Mouse (Mus musculus): ENCODE measurements around the gene Ahsg. TPM values are rescaled to one million over a fixed set of nuclear protein-coding genes. Genes with fewer than 3 reads are reported as not detected.

The Ahsg gene
- polyA plus RNA-seq, 1 experiment = not detected

DNA sequence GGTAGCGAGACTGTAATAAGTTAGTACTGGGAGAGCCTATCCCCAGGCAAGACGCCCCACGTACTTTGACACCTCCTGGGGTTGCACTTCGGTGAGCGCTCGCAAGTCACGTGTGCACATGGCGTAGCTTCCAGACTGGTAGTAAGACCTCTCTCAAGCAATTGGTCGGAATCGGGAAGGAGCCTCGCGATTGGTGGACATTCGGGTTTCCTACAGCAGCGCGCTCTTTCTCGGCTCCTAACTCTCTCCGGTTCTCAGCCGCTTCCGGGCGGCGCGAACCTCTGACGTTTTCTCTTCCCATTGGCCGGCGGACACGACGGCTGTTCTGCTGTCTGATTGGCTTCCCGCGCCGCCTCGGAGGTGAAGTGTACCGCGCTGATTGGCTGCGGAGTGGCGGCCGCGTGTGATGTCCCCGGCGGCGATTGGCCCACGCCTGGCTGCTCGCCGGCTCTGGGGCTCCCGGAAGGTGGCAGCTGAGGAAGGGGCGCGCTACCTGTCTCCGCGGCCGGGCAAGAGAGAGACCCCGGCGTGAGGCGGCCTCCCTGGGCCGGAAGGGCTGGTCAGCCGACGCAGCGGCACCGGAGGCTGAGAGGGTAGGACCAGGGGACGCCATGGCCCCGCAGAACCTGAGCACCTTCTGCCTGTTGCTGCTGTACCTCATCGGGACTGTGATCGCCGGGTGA lies 33.5 kb upstream of the Ahsg start, which contains the start of the genes Tbccd1 and Dnajb11:
TSS of gene Tbccd1 (minus strand) at position 239 of the 683 bp plus-strand sequence.
TSS of gene Dnajb11 (plus strand) at position 415 of the 683 bp plus-strand sequence.
- Histone ChIP-seq H3K36me3 (ENCODE audit: control insufficient read depth, insufficient read depth) (peaks cover under 1% of the 10 kb centered on the region), H3K27me3 (ENCODE audit: control insufficient read depth, insufficient read depth, insufficient read length) (no peaks in the 10 kb centered on the region), H3K4me2 (ENCODE audit: low read depth) (peak within 1 kb of the TSS; percentile 84), H3K4me3 (peak within 1 kb of the TSS; percentile 82), H3ac (ENCODE audit: control insufficient read depth, insufficient read length) (peak within 1 kb of the TSS; percentile 57), H3K79me2 (ENCODE audit: control insufficient read depth, insufficient read depth) (peaks cover 43% of the 10 kb centered on the region)
- peak; percentile 99 for TF ChIP-seq USF1 (IDR thresholded peaks at IDR 0.05; ENCODE audit: low read depth)
- TF ChIP-seq POLR2AphosphoS2 (IDR thresholded peaks at IDR 0.05; ENCODE audit: insufficient read length, low read depth) = peak; percentile 75
- TF ChIP-seq MYOG (IDR thresholded peaks at IDR 0.05; ENCODE audit: control insufficient read depth in 1 of 3, insufficient read depth in 1 of 3, insufficient read length in 2 of 3, low read depth in 2 of 3) = no peak
- TF ChIP-seq MYOD1 (IDR thresholded peaks at IDR 0.05; ENCODE audit: control insufficient read depth in 1 of 3, insufficient read length in 2 of 3, low read depth in 2 of 3) = no peak
- peak; percentile 81 for TF ChIP-seq E2F4 (IDR thresholded peaks at IDR 0.05; ENCODE audit: insufficient read depth)
- no peak for TF ChIP-seq TCF3 (IDR thresholded peaks at IDR 0.05; ENCODE audit: insufficient read length, low read depth)
- no peak for TF ChIP-seq CEBPB (IDR thresholded peaks at IDR 0.05; ENCODE audit: insufficient read depth, poor library complexity, severe bottlenecking)
- no peak for TF ChIP-seq REST (IDR thresholded peaks at IDR 0.05; ENCODE audit: insufficient read depth, insufficient read length)
- TF ChIP-seq MAX (IDR thresholded peaks at IDR 0.05; ENCODE audit: low read depth) = no peak
- no peak for TF ChIP-seq TCF12 (IDR thresholded peaks at IDR 0.05; ENCODE audit: insufficient read depth, poor library complexity, severe bottlenecking)
- TF ChIP-seq SRF (IDR thresholded peaks at IDR 0.05; ENCODE audit: control insufficient read depth, insufficient read length, low read depth) = peak; percentile 47
- TF ChIP-seq POLR2A (IDR thresholded peaks at IDR 0.05; ENCODE audit: insufficient read length, low read depth) = peak; percentile 74

DNA sequence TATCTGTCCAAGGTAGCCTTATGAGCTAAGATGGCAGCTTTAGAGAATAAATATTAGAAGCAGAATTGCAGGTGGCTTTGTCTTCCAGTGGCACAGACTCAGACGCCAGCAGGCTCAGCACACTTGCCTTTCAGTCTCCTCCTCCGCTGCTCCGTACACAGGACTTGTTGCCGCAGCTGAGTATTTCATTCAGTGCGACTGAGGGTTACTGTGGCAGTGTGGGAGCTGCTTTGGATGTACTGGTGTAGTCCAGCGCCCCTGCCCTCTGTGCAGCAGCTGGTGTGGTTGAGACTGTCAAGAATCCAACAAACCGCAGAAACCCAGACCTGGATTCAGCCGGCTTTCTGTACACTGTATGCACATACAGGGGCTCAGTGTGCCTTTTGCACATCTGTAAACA lies 18.7 kb upstream of the Ahsg start:
- Histone ChIP-seq H3K4me2 (ENCODE audit: low read depth) (no peak overlapping the region), H3K79me2 (ENCODE audit: control insufficient read depth, insufficient read depth) (no peaks in the 10 kb centered on the region), H3K36me3 (ENCODE audit: control insufficient read depth, insufficient read depth) (peaks cover 26% of the 10 kb centered on the region), H3ac (ENCODE audit: control insufficient read depth, insufficient read length) (no peak overlapping the region), H3K27me3 (ENCODE audit: control insufficient read depth, insufficient read depth, insufficient read length) (no peaks in the 10 kb centered on the region), H3K4me3 (no peak overlapping the region)
- TF ChIP-seq POLR2A (IDR thresholded peaks at IDR 0.05; ENCODE audit: insufficient read length, low read depth) (no peak), MYOG (IDR thresholded peaks at IDR 0.05; ENCODE audit: control insufficient read depth in 1 of 3, insufficient read depth in 1 of 3, insufficient read length in 2 of 3, low read depth in 2 of 3) (peak in 1 of 3 experiments; percentile 13)

DNA sequence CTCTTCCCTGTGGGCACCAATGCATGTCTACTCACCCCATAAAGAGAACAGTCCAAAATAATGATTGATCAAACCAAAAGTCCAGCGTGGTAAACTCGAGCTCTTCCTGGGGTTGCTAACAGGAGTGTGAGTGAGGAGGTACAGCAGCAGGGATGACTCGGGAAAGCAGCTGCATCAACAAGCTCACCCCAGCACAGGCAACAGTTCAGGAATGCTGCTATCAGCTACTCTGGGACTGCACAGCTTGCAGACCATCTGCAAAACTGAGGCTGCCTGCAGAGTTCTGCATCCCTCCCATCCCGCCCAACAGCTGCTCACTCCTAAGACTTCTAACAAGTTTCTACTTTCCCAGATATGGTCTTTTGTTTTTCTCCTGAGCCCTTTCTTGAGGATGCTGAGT lies 17.7 kb upstream of the Ahsg start:
- TF ChIP-seq MYOD1 (IDR thresholded peaks at IDR 0.05; ENCODE audit: control insufficient read depth in 1 of 3, insufficient read length in 2 of 3, low read depth in 2 of 3) (peak in 2 of 3 experiments; percentile 63 to 76), USF1 (IDR thresholded peaks at IDR 0.05; ENCODE audit: low read depth) (no peak), MAX (IDR thresholded peaks at IDR 0.05; ENCODE audit: low read depth) (no peak), REST (IDR thresholded peaks at IDR 0.05; ENCODE audit: insufficient read depth, insufficient read length) (no peak), TCF3 (IDR thresholded peaks at IDR 0.05; ENCODE audit: insufficient read length, low read depth) (no peak), CEBPB (IDR thresholded peaks at IDR 0.05; ENCODE audit: insufficient read depth, poor library complexity, severe bottlenecking) (no peak), POLR2AphosphoS2 (IDR thresholded peaks at IDR 0.05; ENCODE audit: insufficient read length, low read depth) (peak; percentile 20), MYOG (IDR thresholded peaks at IDR 0.05; ENCODE audit: control insufficient read depth in 1 of 3, insufficient read depth in 1 of 3, insufficient read length in 2 of 3, low read depth in 2 of 3) (peak in 1 of 3 experiments; percentile 67), POLR2A (IDR thresholded peaks at IDR 0.05; ENCODE audit: insufficient read length, low read depth) (no peak), TCF12 (IDR thresholded peaks at IDR 0.05; ENCODE audit: insufficient read depth, poor library complexity, severe bottlenecking) (no peak), E2F4 (IDR thresholded peaks at IDR 0.05; ENCODE audit: insufficient read depth) (no peak), SRF (IDR thresholded peaks at IDR 0.05; ENCODE audit: control insufficient read depth, insufficient read length, low read depth) (no peak)
- Histone ChIP-seq H3ac (ENCODE audit: control insufficient read depth, insufficient read length) (no peak overlapping the region), H3K27me3 (ENCODE audit: control insufficient read depth, insufficient read depth, insufficient read length) (no peaks in the 10 kb centered on the region), H3K36me3 (ENCODE audit: control insufficient read depth, insufficient read depth) (peaks cover 20% of the 10 kb centered on the region), H3K4me3 (no peak overlapping the region), H3K79me2 (ENCODE audit: control insufficient read depth, insufficient read depth) (no peaks in the 10 kb centered on the region), H3K4me2 (ENCODE audit: low read depth) (no peak overlapping the region)

DNA sequence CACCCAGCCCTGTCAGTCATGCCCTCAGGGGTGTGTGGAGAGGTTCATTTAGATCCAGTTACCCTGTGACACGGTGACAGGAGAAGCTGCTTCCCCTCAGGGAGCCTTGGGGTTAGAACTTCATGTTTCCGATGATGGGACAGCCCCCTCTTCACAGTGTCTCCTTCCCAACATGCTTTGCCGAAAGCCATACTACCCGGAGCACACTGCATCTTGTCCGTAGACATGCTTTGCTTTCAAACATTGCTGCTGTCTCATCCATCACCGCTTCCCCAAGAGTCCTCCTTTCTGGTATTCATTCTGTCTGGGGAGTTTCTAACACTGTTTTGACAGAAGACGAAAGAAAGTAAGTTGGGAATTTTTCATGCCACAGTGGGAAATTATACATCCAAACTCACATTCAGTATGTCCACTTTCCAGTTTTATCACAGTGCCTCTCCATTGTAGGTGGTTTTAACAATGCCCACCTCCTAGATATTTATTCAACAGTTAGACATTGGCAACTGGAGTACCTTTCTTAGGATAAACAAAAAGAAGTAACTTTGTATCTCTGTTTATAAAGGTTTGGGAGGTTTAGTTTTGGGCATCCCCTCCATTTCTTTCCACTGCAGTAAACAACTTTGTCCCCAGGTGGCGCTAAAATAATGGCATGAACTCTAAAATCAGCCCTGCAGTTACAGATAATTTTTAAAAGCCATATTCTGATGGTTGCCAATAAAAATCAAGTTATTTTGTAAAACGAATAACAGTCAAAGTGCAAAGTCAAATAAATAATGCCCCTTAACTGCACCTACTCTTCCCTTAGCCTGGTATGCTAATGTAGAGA lies 14.6 kb upstream of the Ahsg start:
- Histone ChIP-seq H3ac (ENCODE audit: control insufficient read depth, insufficient read length) (no peak overlapping the region), H3K36me3 (ENCODE audit: control insufficient read depth, insufficient read depth) (peaks cover 8% of the 10 kb centered on the region), H3K4me3 (no peak overlapping the region), H3K79me2 (ENCODE audit: control insufficient read depth, insufficient read depth) (no peaks in the 10 kb centered on the region), H3K27me3 (ENCODE audit: control insufficient read depth, insufficient read depth, insufficient read length) (no peaks in the 10 kb centered on the region), H3K4me2 (ENCODE audit: low read depth) (no peak overlapping the region)
- no peak for TF ChIP-seq E2F4 (IDR thresholded peaks at IDR 0.05; ENCODE audit: insufficient read depth)
- no peak for TF ChIP-seq MYOD1 (IDR thresholded peaks at IDR 0.05; ENCODE audit: control insufficient read depth in 1 of 3, insufficient read length in 2 of 3, low read depth in 2 of 3)
- TF ChIP-seq POLR2A (IDR thresholded peaks at IDR 0.05; ENCODE audit: insufficient read length, low read depth) = no peak
- TF ChIP-seq MAX (IDR thresholded peaks at IDR 0.05; ENCODE audit: low read depth) = no peak
- no peak for TF ChIP-seq POLR2AphosphoS2 (IDR thresholded peaks at IDR 0.05; ENCODE audit: insufficient read length, low read depth)
- no peak for TF ChIP-seq TCF3 (IDR thresholded peaks at IDR 0.05; ENCODE audit: insufficient read length, low read depth)
- no peak for TF ChIP-seq TCF12 (IDR thresholded peaks at IDR 0.05; ENCODE audit: insufficient read depth, poor library complexity, severe bottlenecking)
- no peak for TF ChIP-seq SRF (IDR thresholded peaks at IDR 0.05; ENCODE audit: control insufficient read depth, insufficient read length, low read depth)
- TF ChIP-seq USF1 (IDR thresholded peaks at IDR 0.05; ENCODE audit: low read depth) = no peak
- no peak for TF ChIP-seq CEBPB (IDR thresholded peaks at IDR 0.05; ENCODE audit: insufficient read depth, poor library complexity, severe bottlenecking)
- no peak for TF ChIP-seq REST (IDR thresholded peaks at IDR 0.05; ENCODE audit: insufficient read depth, insufficient read length)
- no peak for TF ChIP-seq MYOG (IDR thresholded peaks at IDR 0.05; ENCODE audit: control insufficient read depth in 1 of 3, insufficient read depth in 1 of 3, insufficient read length in 2 of 3, low read depth in 2 of 3)

All from myocyte (in vitro differentiated cells).